ENCODE assay signal across 10 mouse cellular contexts in genomic region chr10:77604958-77605357, GRCm38 (mm10). TPM values are rescaled to one million over a fixed set of nuclear protein-coding genes. Genes with fewer than 3 reads are reported as not detected.
DNase-seq lines count a peak whose midpoint lies in the region; ATAC-seq and TF ChIP-seq lines count a peak whose summit lies in the region.
"Had no signal": no experiment of that assay in that cellular context is flagged by ENCODE, and none has a peak within 500 bp of the region (broad histone marks: within the 10 kb centered on the region; RNA-seq: fewer than 3 reads in every experiment).

No protein-coding gene starts in this region.

- peak overlapping the region; percentile 95; the same call in 1 of the 2 replicates for H3K27ac ChIP-seq in forebrain, embryonic 15.5 days (replicated peaks)
- H3K27ac ChIP-seq in forebrain, embryonic 12.5 days: no peak overlapping the region
- H3K27ac ChIP-seq in kidney, postnatal 0 days: peak overlapping the region; percentile 99
- no peak overlapping the region for H3K27ac ChIP-seq in embryonic facial prominence, embryonic 10.5 days (replicated peaks)

- no peak for ATAC-seq in forebrain, embryonic 15.5 days (replicated peaks)
- no peak for ATAC-seq in forebrain, embryonic 12.5 days (ENCODE audit: low FRiP score)
- ATAC-seq in kidney, postnatal 0 days (replicated peaks; ENCODE audit: low FRiP score, low read depth): no peak

- WGBS in forebrain, embryonic 15.5 days: 70% methylated on average over 5 of the region's 5 CpGs
- WGBS in forebrain, embryonic 12.5 days: 85% methylated on average over 5 of the region's 5 CpGs
- WGBS in kidney, postnatal 0 days: 62% methylated on average over 5 of the region's 5 CpGs
- WGBS in embryonic facial prominence, embryonic 10.5 days: 93% methylated on average over 5 of the region's 5 CpGs

- H3K9me3 ChIP-seq in forebrain, embryonic 15.5 days: no peaks in the 10 kb centered on the region
- 0 out of 2 replicates have a peak, but pooled peaks cover 5% of the 10 kb centered on the region for H3K9me3 ChIP-seq in forebrain, embryonic 12.5 days
- no peaks in the 10 kb centered on the region for H3K9me3 ChIP-seq in kidney, postnatal 0 days (replicated peaks; ENCODE audit: low read length)
- no peaks in the 10 kb centered on the region; the same call in 1 of the 2 replicates for H3K9me3 ChIP-seq in embryonic facial prominence, embryonic 10.5 days

- H3K4me1 ChIP-seq in forebrain, embryonic 15.5 days: peaks cover 22% of the 10 kb centered on the region
- H3K4me1 ChIP-seq in forebrain, embryonic 12.5 days: peaks cover 14% of the 10 kb centered on the region
- peaks cover 10% of the 10 kb centered on the region; the same call in 1 of the 2 replicates for H3K4me1 ChIP-seq in kidney, postnatal 0 days (replicated peaks; ENCODE audit: insufficient read depth, low read length)
- H3K4me1 ChIP-seq in embryonic facial prominence, embryonic 10.5 days: peaks cover 22% of the 10 kb centered on the region

- H3K4me2 ChIP-seq in forebrain, embryonic 15.5 days (replicated peaks): no peak overlapping the region
- H3K4me2 ChIP-seq in forebrain, embryonic 12.5 days: no peak overlapping the region
- H3K4me2 ChIP-seq in kidney, postnatal 0 days (ENCODE audit: low read length): no peak overlapping the region

- no peak for DNase-seq in kidney, postnatal 0 days (ENCODE audit: low spot score)
- no peak for DNase-seq in kidney, adult 11 months
- no peak for DNase-seq in embryonic facial prominence, embryonic 10.5 days (ENCODE audit: low spot score)
- peak; percentile 57 for DNase-seq in lung, postnatal 10 days
- DNase-seq in urinary bladder, postnatal 14 days (ENCODE audit: low spot score): no peak
- DNase-seq in gastrocnemius, postnatal 10 days: no peak
- DNase-seq: right cerebral cortex, postnatal 25 days had no signal

- no peaks in the 10 kb centered on the region for H3K27me3 ChIP-seq in forebrain, embryonic 15.5 days
- H3K27me3 ChIP-seq in forebrain, embryonic 12.5 days: no peaks in the 10 kb centered on the region
- no peaks in the 10 kb centered on the region for H3K27me3 ChIP-seq in kidney, postnatal 0 days (ENCODE audit: insufficient read depth, low read length)
- no peaks in the 10 kb centered on the region for H3K27me3 ChIP-seq in embryonic facial prominence, embryonic 10.5 days (replicated peaks; ENCODE audit: low read depth, poor library complexity, severe bottlenecking)

- no peak overlapping the region for H3K4me3 ChIP-seq in forebrain, embryonic 15.5 days
- no peak overlapping the region for H3K4me3 ChIP-seq in forebrain, embryonic 12.5 days (replicated peaks)
- H3K4me3 ChIP-seq in kidney, postnatal 0 days (replicated peaks; ENCODE audit: low read depth, low read length): no peak overlapping the region
- H3K4me3 ChIP-seq in embryonic facial prominence, embryonic 10.5 days: peak overlapping the region; percentile 77; the same call in 1 of the 2 replicates

- no peak for TF ChIP-seq CTCF in kidney, postnatal 0 days (IDR thresholded peaks at IDR 0.05; ENCODE audit: low read depth)

- H3K36me3 ChIP-seq in forebrain, embryonic 15.5 days: peaks cover 3% of the 10 kb centered on the region; the same call in 1 of the 2 replicates
- peaks cover 4% of the 10 kb centered on the region for H3K36me3 ChIP-seq in forebrain, embryonic 12.5 days (replicated peaks)
- peaks cover 2% of the 10 kb centered on the region; the same call in 1 of the 2 replicates for H3K36me3 ChIP-seq in kidney, postnatal 0 days (ENCODE audit: insufficient read depth, low read length)
- H3K36me3 ChIP-seq in embryonic facial prominence, embryonic 10.5 days (replicated peaks): peaks cover 27% of the 10 kb centered on the region

- H3K9ac ChIP-seq in forebrain, embryonic 15.5 days (replicated peaks): no peak overlapping the region
- H3K9ac ChIP-seq in forebrain, embryonic 12.5 days: no peak overlapping the region
- H3K9ac ChIP-seq in kidney, postnatal 0 days (ENCODE audit: low read depth, low read length): no peak overlapping the region

RNA-seq across cellular contexts. Expression of gene Sumo3, which starts 0.9 kb away (rescaled TPM):
- polyA plus RNA-seq in forebrain, embryonic 15.5 days (2015; fragmentation: Nextera tagmentation; extraction: Ambion mirVana): 318 and 322 TPM in 2 replicates
- polyA plus RNA-seq in forebrain, embryonic 12.5 days (2016; fragmentation: Nextera tagmentation; extraction: Ambion mirVana): 322 and 326 TPM in 2 replicates
- 313 and 335 TPM in 2 replicates for polyA plus RNA-seq in kidney, postnatal 0 days (2015; fragmentation: Nextera tagmentation; extraction: Ambion mirVana)
- polyA plus RNA-seq in embryonic facial prominence, embryonic 10.5 days (2016; fragmentation: Nextera tagmentation; extraction: Ambion mirVana): 419 and 445 TPM in 2 replicates
- total RNA-seq in gastrocnemius, postnatal 10 days (2021): 10 to 100 TPM; 64.5 to 65.3 TPM

RNA-seq across cellular contexts. Expression of gene Gm49325, which starts 1.0 kb away (rescaled TPM):
- polyA plus RNA-seq in forebrain, embryonic 15.5 days (2015; fragmentation: Nextera tagmentation; extraction: Ambion mirVana): 4.2 and 8.6 TPM in 2 replicates
- polyA plus RNA-seq in forebrain, embryonic 12.5 days (2016; fragmentation: Nextera tagmentation; extraction: Ambion mirVana): 15.7 and 23.4 TPM in 2 replicates
- polyA plus RNA-seq in kidney, postnatal 0 days (2015; fragmentation: Nextera tagmentation; extraction: Ambion mirVana): 13.1 and 15.2 TPM in 2 replicates
- 1.9 and 8.0 TPM in 2 replicates for polyA plus RNA-seq in embryonic facial prominence, embryonic 10.5 days (2016; fragmentation: Nextera tagmentation; extraction: Ambion mirVana)
- total RNA-seq in gastrocnemius, postnatal 10 days (2021): 10 to 100 TPM in 1 of 2 experiments, 1 to 10 TPM in 1; 10.0 to 11.4 TPM
- total RNA-seq: common myeloid progenitor, adult 5-6 weeks had no signal

RNA-seq across cellular contexts. Expression of gene Ube2g2, which starts 17.1 kb away (rescaled TPM):
- 108 and 117 TPM in 2 replicates for polyA plus RNA-seq in forebrain, embryonic 15.5 days (2015; fragmentation: Nextera tagmentation; extraction: Ambion mirVana)
- 87.0 and 92.7 TPM in 2 replicates for polyA plus RNA-seq in forebrain, embryonic 12.5 days (2016; fragmentation: Nextera tagmentation; extraction: Ambion mirVana)
- 51.4 and 53.5 TPM in 2 replicates for polyA plus RNA-seq in kidney, postnatal 0 days (2015; fragmentation: Nextera tagmentation; extraction: Ambion mirVana)
- 98.9 and 101 TPM in 2 replicates for polyA plus RNA-seq in embryonic facial prominence, embryonic 10.5 days (2016; fragmentation: Nextera tagmentation; extraction: Ambion mirVana)
- total RNA-seq in gastrocnemius, postnatal 10 days (2021): 10 to 100 TPM; 81.3 to 85.4 TPM

RNA-seq across cellular contexts. Expression of gene Pttg1ip, which starts 23.4 kb away (rescaled TPM):
- polyA plus RNA-seq in forebrain, embryonic 15.5 days (2015; fragmentation: Nextera tagmentation; extraction: Ambion mirVana): 67.5 and 71.0 TPM in 2 replicates
- polyA plus RNA-seq in forebrain, embryonic 12.5 days (2016; fragmentation: Nextera tagmentation; extraction: Ambion mirVana): 61.9 and 64.6 TPM in 2 replicates
- polyA plus RNA-seq in kidney, postnatal 0 days (2015; fragmentation: Nextera tagmentation; extraction: Ambion mirVana): 210 and 216 TPM in 2 replicates
- 65.6 and 71.0 TPM in 2 replicates for polyA plus RNA-seq in embryonic facial prominence, embryonic 10.5 days (2016; fragmentation: Nextera tagmentation; extraction: Ambion mirVana)
- 10 to 100 TPM; 70.2 to 71.3 TPM for total RNA-seq in gastrocnemius, postnatal 10 days (2021)

Comparison
In these comparisons a context has a peak if more than half of its experiments do, and no peak if none do; other contexts are left out.
1. H3K27ac ChIP-seq: peak in forebrain, embryonic 15.5 days (single experiment) and kidney, postnatal 0 days (single experiment); none in forebrain, embryonic 12.5 days (single experiment) and embryonic facial prominence, embryonic 10.5 days (single experiment).